Mouse (Mus musculus) thymus, postnatal 0 days (tissue): ENCODE measurements around the gene Mmp24. TPM values are rescaled to one million over a fixed set of nuclear protein-coding genes. Genes with fewer than 3 reads are reported as not detected.

Experiments used
- DNase-seq: peaks from one replicate; pipeline ENCODE4 v3.0.0-alpha.2; 2015; ENCODE audit warnings: low spot score
- polyA plus RNA-seq: library from polyadenylated mRNA; unstranded; fragments of >200 nt; fragmentation: Nextera tagmentation; extraction: Ambion mirVana; gene quantifications from 2 replicates; pipeline ENCODE4 v1.2.1, GENCODE M21; 2015

Mmp24 gene
- polyA plus RNA-seq, 1 experiment from 2014 or later, result 0.07 TPM

GRCm38 (mm10) chr2:155860102-155860501 is 85.0 kb downstream of the Mmp24 start:
- no peak for DNase-seq

- no peak for DNase-seq
These were observed 86.4 kb downstream of the Mmp24 start for GRCm38 (mm10) chr2:155861581-155861980.

GRCm38 (mm10) chr2:155862573-155863300 is 87.6 kb downstream of the Mmp24 start:
- DNase-seq, result no peak

- no peak for DNase-seq
These were observed 88.2 kb downstream of the Mmp24 start for GRCm38 (mm10) chr2:155863301-155863867.

Other genes starting within 250 kb of the Mmp24 start
- 29.4 and 33.8 TPM in 2 replicates for gene Gss, start 182.5 kb upstream of the Mmp24 start, polyA plus RNA-seq
- 0.17 and 0.18 TPM in 2 replicates for gene Myh7b, start 164.1 kb upstream of the Mmp24 start, polyA plus RNA-seq
- gene Trpc4ap, start 83.0 kb upstream of the Mmp24 start, polyA plus RNA-seq, result 191 and 217 TPM in 2 replicates
- gene Edem2, start 45.9 kb upstream of the Mmp24 start, polyA plus RNA-seq, result 49.2 and 50.8 TPM in 2 replicates
- not detected in 2 replicates for gene Gm17581, start 39.5 kb upstream of the Mmp24 start, polyA plus RNA-seq
- 3.3 and 4.4 TPM in 2 replicates for gene Procr, start 24.2 kb upstream of the Mmp24 start, polyA plus RNA-seq
- 24.0 and 24.4 TPM in 2 replicates for gene BC029722, start 44.1 kb downstream of the Mmp24 start, polyA plus RNA-seq
- 232 and 242 TPM in 2 replicates for gene Eif6, start 51.6 kb downstream of the Mmp24 start, polyA plus RNA-seq
- gene Fam83c, start 59.5 kb downstream of the Mmp24 start, polyA plus RNA-seq, result 0.05 and 0.06 TPM in 2 replicates
- 56.9 and 58.2 TPM in 2 replicates for gene Uqcc1, start 155.0 kb downstream of the Mmp24 start, polyA plus RNA-seq
- not detected in 2 replicates for gene Gm15557, start 165.4 kb downstream of the Mmp24 start, polyA plus RNA-seq
- gene Gdf5, start 170.0 kb downstream of the Mmp24 start, polyA plus RNA-seq, result 0.22 and 0.25 TPM in 2 replicates
- 16.6 and 23.4 TPM in 2 replicates for gene Cep250, start 181.1 kb downstream of the Mmp24 start, polyA plus RNA-seq
- gene 6430550D23Rik, start 232.6 kb downstream of the Mmp24 start, polyA plus RNA-seq, result 2.1 TPM in 2 replicates
- gene Ergic3, start 232.7 kb downstream of the Mmp24 start, polyA plus RNA-seq, result 175 and 186 TPM in 2 replicates